Mouse (Mus musculus) WW6 (cell line): ENCODE results near the gene Nkrf.
"Not testable (repeated sequence)": the region's sequence is repeated elsewhere in the genome, so short reads cannot be mapped to it uniquely, and the experiment has no call there.

ENCODE experiments used
- DNase-seq: peaks from one replicate; pipeline ENCODE4 v3.0.0-alpha.2; 2013; ENCODE audit warnings: low read depth, low spot score

Nkrf gene

DNA sequence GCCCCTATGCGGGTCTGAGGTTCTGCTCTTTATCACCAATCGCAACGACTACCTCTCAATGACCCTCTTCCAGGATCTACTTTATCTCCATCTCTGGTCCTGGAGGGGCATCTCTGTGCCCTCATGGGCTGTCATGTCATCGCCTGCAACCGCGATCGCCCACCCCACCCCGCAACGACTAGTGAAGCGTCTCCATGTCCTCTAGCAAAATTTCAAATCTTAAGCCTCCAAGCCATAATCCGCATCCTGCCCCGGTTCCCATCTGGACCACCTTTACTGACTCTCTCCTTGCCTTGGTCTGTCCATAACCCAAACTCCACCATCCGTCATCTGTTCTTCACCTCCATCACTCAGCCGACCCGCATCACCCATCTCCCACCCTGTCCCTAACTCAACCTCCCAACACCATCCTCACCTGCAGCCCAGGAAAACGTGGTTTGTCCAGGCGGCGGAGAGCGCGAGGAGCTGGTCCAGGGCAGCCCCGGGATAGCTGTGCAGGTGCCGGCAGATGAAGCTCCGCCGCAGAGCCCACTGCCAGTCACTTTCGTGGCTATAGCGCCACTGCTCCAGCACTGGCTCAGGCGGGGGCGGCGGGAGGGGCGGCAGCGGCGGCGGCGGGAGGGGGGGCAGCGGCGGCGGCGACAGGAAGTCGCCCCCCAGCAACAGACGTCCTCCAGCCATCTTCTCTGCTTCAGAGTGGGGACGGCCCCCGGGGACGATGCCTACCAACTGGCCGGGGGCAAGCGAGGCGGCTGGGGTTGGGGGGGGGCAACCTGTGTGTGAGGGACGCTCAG, at the start of gene Nkrf:
Gene Nkrf, minus strand, starts transcription at position 579 of the 794 bp plus-strand sequence.
- no peak for DNase-seq

DNA sequence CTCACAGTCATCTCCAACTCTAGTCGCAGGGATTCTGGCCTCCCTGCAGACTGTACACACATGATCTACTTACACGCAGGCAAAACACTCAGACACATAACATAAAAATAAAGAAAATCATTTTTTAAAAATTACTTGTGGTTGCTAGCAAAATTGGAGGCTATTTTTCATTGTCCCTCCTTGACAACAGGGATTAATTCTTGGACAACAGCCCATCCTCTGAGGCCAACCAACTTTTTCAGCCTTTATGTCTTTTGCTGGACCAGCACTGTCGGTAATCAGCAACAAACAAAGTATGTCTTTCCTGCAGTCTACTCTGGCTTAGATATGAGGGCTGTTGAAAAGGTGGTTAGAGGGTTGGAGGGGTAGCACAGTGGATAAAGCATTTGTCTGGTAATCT, 38.4 kb upstream of the Nkrf start:
- no peak for DNase-seq

DNA sequence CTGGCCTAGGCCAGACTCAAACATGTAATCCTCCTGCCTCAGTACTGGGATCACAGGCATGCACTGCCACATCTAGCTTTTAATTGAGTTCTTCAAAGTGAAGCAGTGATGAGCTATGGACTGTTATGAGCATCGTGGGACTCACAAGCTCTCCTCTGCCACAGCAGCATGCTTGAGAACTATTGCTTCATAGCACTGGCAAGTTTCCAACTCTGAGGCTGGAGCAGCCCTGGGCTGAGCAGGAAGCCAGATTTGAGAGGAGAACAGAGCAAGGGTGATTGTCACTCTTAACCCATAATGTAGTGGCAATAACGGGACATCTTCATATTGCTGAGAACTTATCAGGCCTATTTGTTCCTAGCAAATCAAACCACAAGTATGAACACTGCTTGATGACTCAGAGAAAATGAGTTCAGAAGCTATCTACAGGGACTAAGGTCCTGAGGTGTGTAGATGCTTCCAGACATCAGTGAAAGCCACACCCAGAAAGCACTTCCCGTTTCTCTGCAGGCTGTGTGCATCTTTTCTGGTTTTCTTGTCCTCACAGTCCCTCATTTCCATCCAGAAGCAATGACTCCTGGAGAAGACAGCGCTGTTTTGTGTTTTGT, 37.2 kb upstream of the Nkrf start:
- no peak for DNase-seq

DNA sequence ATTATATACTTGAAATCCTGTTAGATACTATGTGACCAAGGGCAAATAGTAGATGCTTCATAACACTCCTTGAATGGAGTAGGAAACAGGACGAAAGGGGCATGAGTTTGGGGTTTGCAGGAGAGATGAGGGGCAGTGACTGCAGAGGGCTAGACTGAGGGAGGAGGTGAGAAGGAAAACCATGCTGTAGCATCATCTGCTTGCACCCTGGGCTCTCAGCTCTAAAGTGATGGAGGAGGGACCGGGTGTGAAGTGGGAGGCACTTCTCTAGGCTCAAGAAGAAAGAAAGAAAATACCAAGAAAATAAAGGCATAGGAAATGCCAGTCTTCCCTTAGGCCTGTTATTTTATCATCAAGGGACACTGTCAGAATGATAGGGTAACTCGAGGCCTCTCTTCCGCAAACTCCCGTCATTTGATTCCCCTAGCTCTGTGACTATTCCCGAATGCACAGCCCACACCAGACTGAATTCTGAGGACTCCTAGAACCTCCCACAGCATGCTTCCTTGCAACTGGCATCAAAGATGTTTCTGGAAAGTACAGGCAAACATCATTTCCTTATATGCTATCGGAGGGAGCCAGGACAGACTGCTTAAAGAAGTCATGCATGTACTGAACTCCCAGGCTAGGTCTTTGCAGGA, 32.7 kb upstream of the Nkrf start:
- DNase-seq: no peak

DNA sequence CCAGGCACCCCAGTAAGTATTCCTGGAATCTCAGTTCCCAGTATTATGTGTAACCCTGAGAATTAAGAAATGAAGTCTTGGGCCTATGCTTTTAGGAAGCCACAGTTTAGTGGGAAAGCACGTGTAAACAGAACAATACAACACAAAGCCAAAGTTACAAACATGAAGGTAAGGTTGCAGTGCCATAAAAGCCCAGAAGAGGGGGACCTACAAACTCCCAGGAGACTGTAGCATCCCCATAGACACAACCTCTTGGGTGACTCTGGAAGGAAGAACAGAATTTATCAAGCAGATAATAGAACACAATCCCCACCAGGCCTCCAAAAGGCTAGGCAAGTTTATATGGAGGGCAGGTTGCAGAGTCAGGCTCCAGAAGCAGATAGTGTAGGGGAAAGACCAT, 27.9 kb upstream of the Nkrf start:
- DNase-seq: no peak

DNA sequence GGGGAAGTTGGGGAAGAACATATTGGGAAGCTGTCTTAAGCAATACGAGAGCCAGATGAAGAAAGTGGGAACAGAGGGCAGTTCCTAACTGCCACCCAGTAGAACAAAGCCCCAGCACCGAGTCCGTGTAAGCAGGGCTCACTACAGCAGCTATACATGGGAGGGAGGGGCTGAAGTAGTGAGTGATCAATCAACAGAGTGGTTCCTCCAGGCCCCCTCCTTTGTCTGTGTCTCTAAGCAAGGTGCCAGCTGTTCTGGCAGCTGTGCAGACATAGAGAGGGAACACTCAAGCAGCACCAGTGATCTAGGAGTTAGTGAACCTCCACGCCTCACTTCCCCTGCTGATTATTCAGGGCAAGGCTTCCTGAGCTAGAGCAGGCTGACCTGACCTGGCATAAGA, 27.0 kb upstream of the Nkrf start:
- DNase-seq: no peak

DNA sequence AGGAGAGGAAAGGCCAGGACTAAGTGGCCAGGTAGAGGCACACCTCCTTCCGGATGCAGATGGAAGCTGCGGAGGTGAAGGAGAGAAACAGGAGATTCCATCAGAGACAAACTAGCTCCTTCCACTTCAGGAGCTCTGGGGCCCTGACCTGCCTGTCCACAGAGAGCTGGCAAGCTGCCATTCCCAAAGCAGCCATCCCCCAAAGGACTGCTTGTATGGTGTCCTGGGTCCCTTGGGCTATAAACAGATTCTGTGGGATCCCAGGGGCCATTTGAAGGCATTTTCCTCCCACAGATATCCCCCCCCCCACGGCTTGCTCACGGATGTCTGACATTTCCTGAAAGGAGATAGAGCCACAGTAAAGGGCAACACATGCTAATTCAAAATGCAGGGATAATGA, 26.1 kb upstream of the Nkrf start:
- DNase-seq: no peak

DNA sequence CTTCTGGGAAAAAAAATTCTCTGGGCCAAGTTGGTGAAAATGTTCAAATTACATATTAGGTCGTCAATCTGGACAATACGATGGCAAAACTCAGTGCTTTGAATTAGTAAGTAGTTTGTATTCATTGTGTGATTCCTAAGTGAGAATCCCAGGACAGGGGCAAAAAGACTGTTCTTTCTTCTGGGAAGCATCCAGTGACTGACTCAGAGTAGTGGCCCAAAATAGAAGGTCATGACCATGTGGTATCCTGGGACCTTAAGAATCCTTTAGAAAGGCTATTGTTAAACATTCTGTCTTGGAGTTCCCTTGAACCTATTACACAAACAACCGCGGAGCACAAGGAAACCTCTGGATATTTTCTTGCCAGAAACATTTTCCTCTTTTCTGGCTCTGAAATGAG, 18.6 kb upstream of the Nkrf start:
- DNase-seq: no peak

DNA sequence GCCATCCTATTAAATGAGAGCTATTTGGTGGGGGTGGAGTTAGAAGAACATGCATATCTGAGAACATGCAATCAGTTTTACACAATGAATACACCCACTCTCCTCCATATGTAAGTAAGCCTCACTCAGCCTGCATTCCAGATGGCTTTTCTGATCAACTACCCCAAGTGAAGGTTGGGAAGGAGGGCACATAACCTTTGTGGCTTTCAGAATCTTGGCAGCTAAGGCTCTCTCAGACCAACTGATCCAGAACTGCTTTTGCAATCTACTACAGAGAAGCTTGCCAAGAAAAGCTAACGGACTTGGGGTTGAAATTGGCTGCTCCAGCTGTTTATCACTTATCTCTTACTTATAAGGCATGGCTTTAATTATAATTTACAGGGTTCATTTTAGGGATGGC, 15.1 kb upstream of the Nkrf start:
- DNase-seq: no peak

DNA sequence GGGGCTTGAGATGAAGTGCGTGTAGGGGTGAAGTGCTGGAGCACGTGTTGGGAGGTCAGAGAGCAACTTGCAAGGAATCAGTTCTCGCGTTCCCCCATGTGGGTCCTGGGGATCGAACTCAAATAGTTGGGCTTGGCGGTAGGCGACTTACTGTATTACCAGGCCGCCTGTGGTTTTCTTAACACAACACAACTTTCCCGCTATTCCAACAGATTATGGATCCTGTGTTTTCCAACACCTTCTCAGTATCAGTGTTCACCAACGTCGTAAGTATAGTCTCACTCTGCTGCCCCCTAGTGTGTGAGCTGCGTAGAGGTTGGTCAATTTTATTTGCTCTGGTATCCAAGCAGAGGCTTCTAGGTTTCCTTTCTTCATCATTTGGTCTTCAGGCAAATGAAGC, 8.6 kb upstream of the Nkrf start:
- DNase-seq: peak; percentile 28

DNA sequence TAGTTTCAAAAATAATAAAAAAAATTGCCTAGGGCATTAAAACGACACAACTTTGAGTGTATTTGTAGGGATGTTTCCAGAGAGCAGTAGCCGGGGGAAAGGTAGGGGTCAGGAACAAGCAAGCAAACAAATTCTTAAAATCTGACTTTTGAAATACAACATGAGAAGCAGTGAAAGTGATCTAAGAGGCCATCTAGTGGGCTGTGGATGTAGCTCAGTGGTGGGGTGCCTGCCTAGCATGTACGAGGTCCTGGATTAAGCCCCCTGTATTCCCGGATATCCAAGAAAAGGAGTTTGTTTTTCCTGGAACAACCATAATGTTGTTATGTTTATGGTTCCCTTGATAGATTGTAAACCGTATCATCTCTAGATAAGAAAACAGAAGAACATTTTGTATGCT, 3.8 kb upstream of the Nkrf start:
- no peak for DNase-seq

DNA sequence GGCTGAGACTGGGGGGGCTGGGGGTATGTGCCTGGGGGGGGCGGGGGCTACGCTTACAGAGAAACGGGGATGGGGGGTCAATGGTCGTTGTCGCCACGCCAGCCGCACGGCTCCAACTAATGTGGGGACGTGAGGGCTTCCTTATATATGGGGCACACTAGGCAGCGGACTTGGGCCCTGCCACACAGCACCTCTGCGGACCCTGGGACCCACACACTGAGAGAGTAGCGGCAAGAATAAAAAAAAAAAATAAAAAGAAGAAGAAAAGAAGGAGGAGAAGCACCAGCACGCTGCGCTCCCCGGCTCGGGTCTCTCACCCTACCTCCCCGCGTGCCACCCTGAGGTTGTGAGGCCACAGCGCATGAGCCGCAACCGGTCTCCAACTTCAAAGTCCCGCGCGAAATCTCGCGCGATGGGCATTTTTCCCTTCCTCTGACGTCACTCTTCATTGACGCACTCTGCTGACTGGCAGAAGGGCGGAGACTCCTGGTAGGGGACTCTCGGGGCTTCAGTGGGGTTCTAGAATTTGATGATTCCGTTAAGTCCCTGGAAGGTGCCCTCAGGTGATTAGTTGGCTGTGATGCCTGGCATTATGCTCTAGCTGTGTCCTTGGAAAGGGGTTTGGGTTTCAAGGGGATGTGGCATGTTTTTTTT, 543 bp upstream of the Nkrf start:
- peak; percentile 70 for DNase-seq

DNA sequence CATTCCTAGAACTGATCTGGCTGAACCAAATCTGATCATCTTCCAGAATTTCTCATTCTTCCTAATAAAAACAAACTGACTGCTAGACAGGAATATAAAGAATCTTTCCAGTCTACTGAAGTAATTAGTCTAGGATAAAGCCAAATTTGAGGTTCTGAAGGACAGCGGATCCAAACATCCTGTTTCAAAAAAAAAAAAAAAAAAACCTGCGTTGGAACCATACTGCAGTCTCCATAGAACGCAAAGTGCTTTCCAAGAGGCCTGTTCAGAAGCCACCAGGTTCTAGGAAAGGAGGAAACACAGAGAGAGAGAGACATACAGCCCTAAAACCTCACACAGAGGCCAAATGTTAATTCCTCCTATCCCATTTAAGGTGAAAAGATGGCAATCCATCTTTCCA, 1.0 kb downstream of the Nkrf start:
- DNase-seq: no peak

DNA sequence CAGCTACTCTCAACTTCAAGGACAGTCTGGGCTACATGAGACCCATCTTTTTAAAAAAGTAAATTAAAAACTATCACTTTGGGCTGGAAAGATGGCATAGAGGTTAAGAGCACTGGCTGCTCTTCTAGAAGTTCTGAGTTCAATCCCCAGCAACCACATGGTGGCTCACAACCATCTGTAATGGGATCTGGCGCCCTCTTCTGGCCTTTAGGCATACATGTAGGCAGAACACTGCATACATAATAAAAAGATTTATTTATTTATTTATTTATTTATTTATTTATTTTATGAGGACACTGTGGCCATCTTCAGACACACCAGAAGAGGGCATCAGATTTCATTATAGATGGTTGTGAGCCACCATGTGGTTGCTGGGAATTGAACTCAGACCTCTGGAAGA, 3.8 kb downstream of the Nkrf start:
- not testable (repeated sequence) for DNase-seq

DNA sequence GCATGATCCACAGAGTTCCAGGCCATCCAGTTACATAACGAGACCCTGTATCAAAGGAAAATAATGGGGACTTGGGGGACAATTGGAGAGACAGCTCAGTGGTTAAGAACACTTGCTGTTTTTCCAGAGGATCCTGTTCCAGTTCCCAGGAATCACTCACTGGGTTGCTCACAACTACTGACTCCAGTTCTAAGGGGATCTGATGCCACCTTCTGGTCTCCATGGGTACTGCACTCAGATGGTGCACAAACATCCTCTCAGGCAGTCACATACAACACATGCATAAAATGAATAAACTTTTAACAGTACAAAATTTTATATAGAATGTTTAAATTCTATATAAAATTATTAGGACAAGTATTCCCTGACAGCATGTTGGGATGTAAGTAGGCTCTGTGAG, 18.0 kb downstream of the Nkrf start:
- no peak for DNase-seq

DNA sequence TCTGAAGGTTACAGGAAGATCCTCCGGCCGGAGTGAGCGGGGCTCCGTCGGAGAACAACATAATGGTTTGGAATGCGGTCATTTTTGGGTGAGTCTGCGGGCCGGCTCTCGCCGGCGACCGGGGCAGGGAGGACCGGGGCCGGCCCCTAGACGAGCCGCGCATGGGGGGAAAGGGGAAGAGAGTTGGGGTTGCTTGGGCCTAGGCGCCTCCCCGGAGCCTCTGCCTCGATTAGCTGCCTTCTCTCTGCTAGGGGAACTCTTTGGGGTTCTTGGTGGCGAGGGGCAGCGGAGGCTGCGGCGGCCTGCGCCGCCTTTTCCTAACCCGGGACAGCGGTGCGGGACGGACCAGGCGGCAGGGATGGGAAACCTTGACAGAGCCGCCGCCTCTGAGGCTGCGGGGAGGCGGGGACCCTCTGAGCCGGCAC, 28.0 kb downstream of the Nkrf start:
- no peak for DNase-seq

DNA sequence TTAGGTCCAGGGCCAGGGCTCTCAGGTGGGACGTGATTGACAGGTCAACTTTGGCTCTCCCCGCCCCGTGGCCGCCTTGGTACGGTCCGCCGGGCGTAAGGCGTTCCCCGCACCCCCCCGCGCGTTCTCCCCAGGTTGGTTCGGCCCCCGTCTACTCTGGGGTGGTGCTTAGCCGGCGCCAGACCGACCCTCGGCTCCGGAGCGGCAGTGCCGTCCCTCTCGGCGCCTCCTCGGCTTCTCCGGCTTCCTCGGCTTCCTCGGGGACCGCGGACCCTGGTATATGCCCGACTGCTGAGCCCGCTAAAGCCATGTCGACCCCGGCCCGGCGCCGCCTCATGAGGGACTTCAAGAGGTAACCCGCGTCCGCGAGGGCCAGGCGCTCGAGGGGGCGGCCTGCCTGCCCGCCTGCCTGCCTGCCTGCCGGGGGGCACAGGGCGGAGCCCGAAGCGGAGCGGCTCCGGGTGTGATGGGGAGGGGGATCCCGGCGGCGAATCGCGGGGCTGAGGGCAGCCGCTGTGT, 28.5 kb downstream of the Nkrf start:
- peak; percentile 67 for DNase-seq

DNA sequence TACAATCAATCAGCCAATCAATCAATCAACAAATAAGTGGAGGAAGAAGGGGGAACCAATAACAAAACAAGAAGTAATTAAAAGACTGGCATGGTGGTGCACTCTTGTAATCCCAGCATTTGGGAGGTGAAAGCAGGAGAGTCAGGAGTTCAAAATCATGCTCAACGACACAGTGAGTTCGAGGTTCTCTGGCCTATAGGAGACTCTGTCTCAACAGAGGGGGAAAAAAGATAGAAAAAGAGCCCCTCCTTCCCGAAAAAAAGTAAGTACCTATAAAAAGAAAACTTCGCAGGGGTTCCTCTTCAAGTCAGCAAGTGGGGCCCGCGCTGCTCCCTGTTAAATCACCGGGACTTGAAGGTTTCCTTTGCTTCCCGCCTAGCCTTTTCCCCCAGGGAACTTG, 28.9 kb downstream of the Nkrf start, which contains the start of the genes Ube2a and C330007P06Rik:
Gene Ube2a, plus strand, starts transcription at position 136 of the 400 bp plus-strand sequence.
Gene C330007P06Rik, minus strand, starts transcription at position 347 of the 400 bp plus-strand sequence.
- no peak for DNase-seq

DNA sequence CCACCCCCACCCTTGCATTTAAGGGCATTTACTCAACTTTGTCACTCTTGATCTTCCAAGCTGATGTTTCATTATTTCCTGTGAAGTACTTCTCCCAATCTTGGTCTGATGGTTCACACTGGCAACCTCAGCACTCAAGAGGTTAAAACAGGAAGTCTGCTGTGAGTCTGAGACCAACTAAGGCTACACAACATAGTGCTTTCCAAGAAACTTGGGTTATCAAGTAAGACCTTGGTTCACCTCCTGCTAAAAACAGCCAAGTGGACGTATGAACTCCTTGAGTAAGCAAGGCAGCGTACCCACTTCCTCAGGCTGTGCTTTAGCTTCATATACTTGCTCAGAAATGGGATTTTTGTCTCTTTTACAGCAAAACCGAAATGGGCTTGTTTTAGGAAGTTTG, 32.3 kb downstream of the Nkrf start:
- no peak for DNase-seq

DNA sequence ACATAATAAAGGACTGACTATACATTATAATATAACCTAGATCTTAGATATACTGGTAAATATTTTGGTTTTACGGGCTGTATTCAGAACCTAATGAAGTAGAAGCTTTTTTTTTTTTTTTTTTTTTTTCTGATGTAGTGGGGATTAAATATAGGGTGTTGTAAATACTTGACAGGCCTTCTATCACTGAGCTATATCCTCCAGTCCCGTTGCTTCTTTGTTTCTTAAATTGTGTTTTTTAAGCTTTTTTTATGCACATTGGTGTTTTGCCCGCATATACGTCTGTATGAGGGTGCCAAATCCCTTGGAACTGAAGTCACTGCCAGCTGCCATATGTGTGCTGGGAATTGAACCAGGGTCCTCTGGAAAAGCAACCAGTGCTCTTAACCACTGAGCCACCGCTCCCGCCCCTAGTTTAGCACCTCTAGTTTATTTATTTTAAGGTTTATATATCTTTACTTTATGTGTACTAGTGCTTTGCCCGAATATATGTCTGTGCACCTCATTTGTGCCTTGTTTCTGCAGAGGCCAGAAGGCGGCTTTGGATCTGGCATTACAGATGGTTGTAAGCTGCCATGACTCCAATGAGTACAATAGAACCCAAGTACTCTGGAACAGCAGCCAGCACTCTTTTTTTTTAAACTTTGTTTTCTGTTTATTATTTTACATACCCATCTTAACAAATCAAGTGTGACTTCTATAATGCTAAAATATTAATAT, 37.9 kb downstream of the Nkrf start:
- no peak for DNase-seq
